Mouse (Mus musculus) liver, embryonic 12.5 days (tissue): Measurements from ENCODE around the gene Tacc2. TPM values are rescaled to one million over a fixed set of nuclear protein-coding genes. Genes with fewer than 3 reads are reported as not detected.
"Not testable (repeated sequence)": the region's sequence is repeated elsewhere in the genome, so short reads cannot be mapped to it uniquely, and the experiment has no call there.

ENCODE experiments used
- ATAC-seq: fragments of 200-750 bp; cut with Nextera tagmentation; 2 replicates; pipeline ENCODE4 v1.8.0; 2017; ENCODE audit warnings: moderate number of reproducible peaks, mild to moderate bottlenecking, moderate library complexity
- H3K27ac ChIP-seq: fragments of 300-500 bp; sonication (generic); 2 replicates; pipeline ENCODE4 v1.5.1; 2016; ENCODE audit warnings: mild to moderate bottlenecking
- H3K27me3 ChIP-seq: fragments of 300-500 bp; sonication (generic); replicated peaks from 2 replicates; pipeline ENCODE4 v1.6.1; 2016; ENCODE audit warnings: mild to moderate bottlenecking, moderate library complexity
- H3K36me3 ChIP-seq: fragments of 300-500 bp; sonication (generic); 2 replicates; pipeline ENCODE4 v1.6.1; 2016; ENCODE audit warnings: mild to moderate bottlenecking, moderate library complexity
- H3K4me1 ChIP-seq: fragments of 300-500 bp; sonication (generic); 2 replicates; pipeline ENCODE4 v1.6.1; 2016
- H3K4me2 ChIP-seq: fragments of 300-500 bp; sonication (generic); 2 replicates; pipeline ENCODE4 v1.6.1; 2016; ENCODE audit warnings: mild to moderate bottlenecking, moderate library complexity
- H3K4me3 ChIP-seq: fragments of 300-500 bp; sonication (generic); 2 replicates; pipeline ENCODE4 v1.5.1; 2016; ENCODE audit warnings: mild to moderate bottlenecking, moderate library complexity
- H3K9ac ChIP-seq: fragments of 300-500 bp; sonication (generic); 2 replicates; pipeline ENCODE4 v1.6.1; 2016; ENCODE audit warnings: mild to moderate bottlenecking, moderate library complexity
- H3K9me3 ChIP-seq: fragments of 300-500 bp; sonication (generic); replicated peaks from 2 replicates; pipeline ENCODE4 v1.6.1; 2016; ENCODE audit warnings: mild to moderate bottlenecking, moderate library complexity
- WGBS: fragments of 180-500 bp; shearing (Covaris S2); methylation state at CpG from one replicate; pipeline ENCODE4 v1.1.7; 2016; ENCODE audit not compliant: insufficient replicate concordance; 5-methylcytosine and 5-hydroxymethylcytosine counted together
- polyA plus RNA-seq: library from polyadenylated mRNA; unstranded; fragments of >200 nt; fragmentation: Nextera tagmentation; extraction: Ambion mirVana; gene quantifications from 2 replicates; pipeline ENCODE4 v1.2.1, GENCODE M21; 2016

The Tacc2 gene
- polyA plus RNA-seq, 1 experiment from 2014 or later, result 6.2 TPM

DNA sequence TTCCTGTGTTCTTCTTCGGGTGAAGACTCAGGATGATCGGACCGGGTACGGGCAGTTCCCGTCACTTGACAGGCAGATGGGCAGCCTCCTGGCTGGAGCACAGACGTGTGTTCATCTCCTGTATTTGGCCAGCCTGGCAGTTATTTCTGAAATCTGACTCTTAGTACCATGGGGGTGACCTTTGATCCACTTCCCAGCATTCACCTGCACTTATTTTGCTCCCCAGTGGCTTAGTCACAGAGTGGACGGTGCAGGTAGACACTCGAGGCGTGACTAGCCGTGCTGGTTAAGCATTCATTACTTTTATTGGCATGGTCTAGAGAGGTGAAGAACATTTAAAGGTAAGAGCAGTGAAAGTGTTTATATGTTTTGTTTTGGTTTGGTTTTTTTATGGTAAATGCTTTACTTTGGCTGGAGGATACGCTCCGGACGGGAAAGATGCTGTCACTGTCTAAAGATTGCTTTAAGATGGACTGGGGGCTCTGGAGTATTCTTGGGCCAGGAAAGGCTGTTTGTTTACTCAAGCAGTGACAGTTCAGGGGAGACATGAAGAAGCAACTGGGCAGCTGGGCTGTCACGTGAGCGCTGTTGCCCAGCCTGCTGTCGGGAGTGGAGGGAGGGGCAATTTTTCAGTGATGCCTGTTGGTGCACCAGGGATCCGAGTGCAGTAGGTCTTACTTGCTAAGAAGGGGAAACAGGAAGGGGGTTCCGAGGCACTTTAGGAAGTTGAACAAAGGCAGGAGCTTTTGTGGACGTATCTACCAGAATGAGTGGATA lies 19.0 kb downstream of the Tacc2 start:
- not testable (repeated sequence) for H3K4me3 ChIP-seq, H3K27me3 ChIP-seq, H3K9me3 ChIP-seq, H3K27ac ChIP-seq, H3K4me1 ChIP-seq, H3K9ac ChIP-seq, H3K36me3 ChIP-seq, ATAC-seq, H3K4me2 ChIP-seq
- WGBS, result 49% methylated on average over 9 of the region's 19 CpGs

DNA sequence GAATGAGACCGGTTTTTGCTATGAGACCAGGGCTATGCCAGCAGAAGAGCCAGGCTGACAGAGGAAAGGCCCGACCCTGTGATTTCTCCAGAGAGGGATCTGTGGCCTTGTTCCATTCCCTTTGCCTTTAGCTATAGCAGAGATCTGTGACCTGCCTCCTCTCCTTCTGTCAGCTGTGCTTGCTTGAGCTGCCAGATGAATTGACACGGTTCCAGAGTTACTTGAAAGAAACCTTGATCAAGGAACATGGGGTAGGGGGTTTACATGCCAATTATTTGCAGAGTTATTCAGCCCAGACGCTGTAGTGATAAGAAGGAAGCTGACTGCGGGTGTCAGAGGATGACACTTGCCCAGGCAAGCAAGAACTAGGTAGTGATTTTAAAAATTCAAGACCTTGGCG lies 20.3 kb downstream of the Tacc2 start:
- H3K27me3 ChIP-seq, result no peaks in the 10 kb centered on the region
- 50% methylated on average over 6 of the region's 6 CpGs for WGBS
- no peak overlapping the region for H3K9ac ChIP-seq

GRCm38 (mm10) chr7:130600074-130600473 lies 22.8 kb downstream of the Tacc2 start:
- Histone ChIP-seq H3K9ac (no peak overlapping the region), H3K36me3 (no peaks in the 10 kb centered on the region), H3K4me3 (no peak overlapping the region), H3K9me3 (no peaks in the 10 kb centered on the region), H3K27me3 (no peaks in the 10 kb centered on the region), H3K4me2 (no peak overlapping the region), H3K27ac (no peak overlapping the region), H3K4me1 (no peaks in the 10 kb centered on the region)
- 61% methylated on average over 3 of the region's 3 CpGs for WGBS
- no peak for ATAC-seq

More for the DNA sequence above, 20.3 kb downstream of the Tacc2 start:
- Histone ChIP-seq H3K27ac (no peak overlapping the region), H3K4me1 (no peaks in the 10 kb centered on the region), H3K4me3 (no peak overlapping the region), H3K36me3 (no peaks in the 10 kb centered on the region), H3K4me2 (no peak overlapping the region), H3K9me3 (no peaks in the 10 kb centered on the region)
- ATAC-seq, result no peak

GRCm38 (mm10) chr7:130600546-130600945 lies 23.3 kb downstream of the Tacc2 start:
- Histone ChIP-seq H3K4me1 (no peaks in the 10 kb centered on the region), H3K4me3 (no peak overlapping the region), H3K27ac (no peak overlapping the region), H3K9me3 (no peaks in the 10 kb centered on the region), H3K4me2 (no peak overlapping the region), H3K27me3 (no peaks in the 10 kb centered on the region), H3K9ac (no peak overlapping the region), H3K36me3 (no peaks in the 10 kb centered on the region)
- 57% methylated on average over 2 of the region's 2 CpGs for WGBS
- ATAC-seq, result no peak

GRCm38 (mm10) chr7:130602804-130603203 lies 25.6 kb downstream of the Tacc2 start:
- Histone ChIP-seq H3K9ac (no peak overlapping the region), H3K4me2 (no peak overlapping the region), H3K36me3 (no peaks in the 10 kb centered on the region), H3K9me3 (no peaks in the 10 kb centered on the region), H3K27me3 (no peaks in the 10 kb centered on the region), H3K4me3 (no peak overlapping the region), H3K4me1 (no peaks in the 10 kb centered on the region), H3K27ac (no peak overlapping the region)
- ATAC-seq, result no peak
- WGBS, result 54% methylated on average over 1 of the region's 1 CpGs

DNA sequence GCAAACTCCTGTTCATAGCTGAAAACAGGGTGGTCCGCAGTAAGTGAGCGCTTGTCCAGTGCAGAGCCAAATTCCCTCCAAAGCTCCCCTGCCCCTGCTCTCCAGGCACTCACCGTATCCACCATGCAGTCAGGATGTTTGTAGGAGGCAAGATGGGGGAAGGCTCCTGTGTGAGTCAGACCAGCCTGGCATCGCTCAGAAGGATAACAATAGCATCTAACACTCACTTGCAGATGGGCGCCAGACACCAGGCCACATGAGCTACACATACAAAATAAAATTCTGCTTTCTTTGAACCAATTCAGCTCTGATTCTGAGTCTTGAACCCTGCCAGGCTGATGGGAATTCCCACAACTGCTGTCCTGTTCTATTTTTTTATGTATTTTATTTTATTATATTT lies 26.3 kb downstream of the Tacc2 start:
- no peaks in the 10 kb centered on the region for H3K27me3 ChIP-seq
- H3K27ac ChIP-seq, result no peak overlapping the region
- H3K36me3 ChIP-seq, result no peaks in the 10 kb centered on the region
- no peak for ATAC-seq
- H3K9me3 ChIP-seq, result no peaks in the 10 kb centered on the region
- no peaks in the 10 kb centered on the region for H3K4me1 ChIP-seq
- 71% methylated on average over 5 of the region's 5 CpGs for WGBS
- H3K4me3 ChIP-seq, result no peak overlapping the region
- no peak overlapping the region for H3K4me2 ChIP-seq
- H3K9ac ChIP-seq, result no peak overlapping the region

GRCm38 (mm10) chr7:130604390-130604789 lies 27.2 kb downstream of the Tacc2 start:
- Histone ChIP-seq H3K4me2 (no peak overlapping the region), H3K27me3 (no peaks in the 10 kb centered on the region), H3K4me1 (no peaks in the 10 kb centered on the region), H3K27ac (no peak overlapping the region), H3K9me3 (no peaks in the 10 kb centered on the region), H3K9ac (no peak overlapping the region), H3K4me3 (no peak overlapping the region), H3K36me3 (no peaks in the 10 kb centered on the region)
- no peak for ATAC-seq
- WGBS, result 65% methylated on average over 2 of the region's 2 CpGs

GRCm38 (mm10) chr7:130605111-130605510 lies 27.9 kb downstream of the Tacc2 start:
- Histone ChIP-seq H3K9me3 (no peaks in the 10 kb centered on the region), H3K4me3 (no peak overlapping the region), H3K4me2 (no peak overlapping the region), H3K36me3 (no peaks in the 10 kb centered on the region), H3K9ac (no peak overlapping the region), H3K27ac (no peak overlapping the region), H3K4me1 (no peaks in the 10 kb centered on the region), H3K27me3 (no peaks in the 10 kb centered on the region)
- no peak for ATAC-seq
- 18% methylated on average over 6 of the region's 6 CpGs for WGBS

GRCm38 (mm10) chr7:130606958-130607357 lies 29.7 kb downstream of the Tacc2 start:
- Histone ChIP-seq H3K36me3 (no peaks in the 10 kb centered on the region), H3K9ac (no peak overlapping the region), H3K4me2 (no peak overlapping the region), H3K4me3 (no peak overlapping the region), H3K27ac (no peak overlapping the region), H3K27me3 (no peaks in the 10 kb centered on the region), H3K4me1 (no peaks in the 10 kb centered on the region), H3K9me3 (no peaks in the 10 kb centered on the region)
- ATAC-seq, result no peak
- 67% methylated on average over 4 of the region's 4 CpGs for WGBS

DNA sequence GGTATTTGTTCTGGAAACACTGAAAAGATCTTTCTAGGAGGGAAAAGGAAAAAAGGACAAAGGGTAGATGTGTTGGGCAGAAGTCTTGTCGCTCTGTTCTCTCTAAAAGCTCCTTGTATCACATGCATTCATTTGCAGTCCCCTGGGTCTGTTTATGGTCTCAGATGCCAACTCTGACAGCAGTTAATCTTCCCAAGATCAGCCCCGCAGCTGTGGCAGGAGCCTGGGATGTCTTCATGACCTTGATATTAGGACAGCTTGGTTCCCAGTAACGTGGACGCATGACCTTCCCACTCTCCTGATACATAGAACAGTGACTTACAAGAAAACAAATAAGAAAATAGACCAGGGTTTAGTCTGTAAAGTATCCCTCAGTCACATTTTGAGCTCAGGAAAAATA lies 36.7 kb downstream of the Tacc2 start:
- no peak overlapping the region for H3K9ac ChIP-seq
- 49% methylated on average over 4 of the region's 4 CpGs for WGBS
- no peak for ATAC-seq
- no peaks in the 10 kb centered on the region for H3K27me3 ChIP-seq
- H3K27ac ChIP-seq, result no peak overlapping the region
- H3K36me3 ChIP-seq, result no peaks in the 10 kb centered on the region
- no peak overlapping the region for H3K4me2 ChIP-seq
- H3K9me3 ChIP-seq, result no peaks in the 10 kb centered on the region
- H3K4me3 ChIP-seq, result no peak overlapping the region
- no peaks in the 10 kb centered on the region for H3K4me1 ChIP-seq

DNA sequence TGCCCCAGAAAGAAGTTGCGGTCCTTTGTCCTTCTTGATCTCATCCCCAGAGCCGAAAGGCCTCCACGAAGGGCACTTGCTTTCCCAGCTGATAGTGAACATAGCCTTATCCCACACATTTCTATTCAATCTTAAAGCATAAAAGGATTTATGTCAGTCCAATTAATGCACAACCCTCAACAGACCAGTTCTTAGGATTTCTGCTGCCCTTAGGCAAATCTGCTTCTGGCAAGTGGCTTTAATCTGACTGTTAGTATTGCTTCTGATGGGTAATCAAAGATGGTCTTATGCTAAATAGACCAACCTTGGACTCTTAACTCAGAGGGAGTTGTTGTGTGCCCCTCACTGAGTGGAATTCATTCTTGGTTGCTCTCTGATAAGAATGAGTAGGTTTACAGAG lies 40.4 kb downstream of the Tacc2 start:
- Histone ChIP-seq H3K27me3 (no peaks in the 10 kb centered on the region), H3K36me3 (no peaks in the 10 kb centered on the region), H3K27ac (no peak overlapping the region), H3K4me1 (no peaks in the 10 kb centered on the region), H3K4me3 (no peak overlapping the region), H3K9ac (no peak overlapping the region), H3K4me2 (no peak overlapping the region), H3K9me3 (no peaks in the 10 kb centered on the region)
- no peak for ATAC-seq
- 73% methylated on average over 3 of the region's 3 CpGs for WGBS

DNA sequence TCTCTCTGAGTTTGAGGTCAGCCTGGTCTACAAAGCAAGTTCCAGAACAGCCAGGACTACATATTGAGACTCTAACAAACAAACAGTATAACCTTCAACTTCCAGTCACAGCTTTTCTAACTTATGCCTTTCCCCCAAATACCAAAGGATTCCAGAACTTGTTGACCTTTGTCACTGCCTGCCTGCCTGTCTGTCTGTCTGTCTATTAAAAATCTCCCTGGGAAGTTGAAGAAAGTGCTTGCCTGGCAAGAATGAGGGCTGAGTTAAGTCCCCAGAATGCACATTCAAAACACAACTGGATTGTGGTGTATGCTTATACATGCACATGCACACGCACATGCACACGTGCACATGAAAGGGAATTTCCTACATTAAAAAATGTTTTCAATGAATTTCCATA lies 43.8 kb downstream of the Tacc2 start:
- H3K4me3 ChIP-seq, result no peak overlapping the region
- WGBS, result 67% methylated on average over 2 of the region's 2 CpGs
- no peak overlapping the region for H3K4me2 ChIP-seq
- H3K27ac ChIP-seq, result no peak overlapping the region
- H3K27me3 ChIP-seq, result no peaks in the 10 kb centered on the region
- no peak overlapping the region for H3K9ac ChIP-seq
- H3K36me3 ChIP-seq, result no peaks in the 10 kb centered on the region
- no peaks in the 10 kb centered on the region for H3K9me3 ChIP-seq
- ATAC-seq, result no peak
- H3K4me1 ChIP-seq, result no peaks in the 10 kb centered on the region

DNA sequence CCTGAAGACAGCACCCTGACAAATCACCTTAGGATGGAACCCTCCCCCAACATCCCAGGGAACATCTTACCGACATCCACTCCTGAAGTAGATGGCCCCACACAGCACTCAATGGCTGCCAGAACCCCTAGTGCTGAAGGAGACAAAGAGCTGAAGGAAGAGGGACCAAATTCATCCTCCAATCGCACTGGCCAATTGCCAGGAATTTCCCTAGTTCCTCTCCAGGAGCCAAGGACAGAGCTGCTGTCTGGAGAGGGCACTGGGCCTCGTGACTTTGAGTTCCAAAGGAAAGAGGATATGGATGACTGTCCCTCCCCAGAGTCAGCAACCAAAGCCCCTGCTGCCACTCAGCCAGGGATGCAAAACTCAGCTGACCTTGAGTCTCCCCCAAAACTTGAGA lies 44.7 kb downstream of the Tacc2 start:
- no peaks in the 10 kb centered on the region for H3K4me1 ChIP-seq
- H3K36me3 ChIP-seq, result no peaks in the 10 kb centered on the region
- 35% methylated on average over 3 of the region's 3 CpGs for WGBS
- no peak overlapping the region for H3K9ac ChIP-seq
- H3K27me3 ChIP-seq, result no peaks in the 10 kb centered on the region
- ATAC-seq, result no peak
- H3K27ac ChIP-seq, result no peak overlapping the region
- no peak overlapping the region for H3K4me3 ChIP-seq
- H3K9me3 ChIP-seq, result no peaks in the 10 kb centered on the region
- no peak overlapping the region for H3K4me2 ChIP-seq
